Mouse (Mus musculus) heart, embryonic 15.5 days (tissue): ENCODE results near the gene Dhx29. TPM values are rescaled to one million over a fixed set of nuclear protein-coding genes. Genes with fewer than 3 reads are reported as not detected.

Source experiments
- ATAC-seq: fragments of 200-750 bp; cut with Nextera tagmentation; replicated peaks from 2 replicates; pipeline ENCODE4 v1.8.0; 2017; ENCODE audit warnings: low read depth, moderate TSS enrichment; ENCODE audit not compliant: insufficient number of reproducible peaks, insufficient read depth, low FRiP score
- H3K27ac ChIP-seq: fragments of 300-500 bp; sonication (generic); 2 replicates; pipeline ENCODE4 v1.5.1; 2015; ENCODE audit warnings: mild to moderate bottlenecking, inconsistent platforms
- H3K27me3 ChIP-seq: fragments of 300-500 bp; sonication (generic); 2 replicates; pipeline ENCODE4 v1.6.1; 2015; ENCODE audit warnings: inconsistent platforms
- H3K36me3 ChIP-seq: fragments of 300-500 bp; sonication (generic); 2 replicates; pipeline ENCODE4 v1.6.1; 2015; ENCODE audit warnings: mild to moderate bottlenecking, inconsistent platforms
- H3K4me1 ChIP-seq: fragments of 300-500 bp; sonication (generic); replicated peaks from 2 replicates; pipeline ENCODE4 v1.6.1; 2015; ENCODE audit warnings: inconsistent platforms
- H3K4me2 ChIP-seq: fragments of 300-500 bp; sonication (generic); 2 replicates; pipeline ENCODE4 v1.6.1; 2015; ENCODE audit warnings: inconsistent platforms, mild to moderate bottlenecking, moderate library complexity
- H3K4me3 ChIP-seq: fragments of 300-500 bp; sonication (generic); 2 replicates; pipeline ENCODE4 v1.5.1; 2015; ENCODE audit warnings: mild to moderate bottlenecking, inconsistent platforms
- H3K9ac ChIP-seq: fragments of 300-500 bp; sonication (generic); 2 replicates; pipeline ENCODE4 v1.6.1; 2015; ENCODE audit warnings: mild to moderate bottlenecking, inconsistent platforms
- H3K9me3 ChIP-seq: fragments of 300-500 bp; sonication (generic); replicated peaks from 2 replicates; pipeline ENCODE4 v1.6.1; 2016; ENCODE audit warnings: inconsistent platforms
- WGBS: fragments of 180-500 bp; shearing (Covaris S2); methylation state at CpG from one replicate; pipeline ENCODE4 v1.1.7; 2015; ENCODE audit warnings: mixed read lengths; 5-methylcytosine and 5-hydroxymethylcytosine counted together
- polyA plus RNA-seq: library from polyadenylated mRNA; unstranded; fragments of >200 nt; fragmentation: Nextera tagmentation; extraction: Ambion mirVana; gene quantifications from 2 replicates; pipeline ENCODE4 v1.2.1, GENCODE M21; 2015

The Dhx29 gene
- polyA plus RNA-seq, 1 experiment from 2014 or later = 15.1 TPM

DNA sequence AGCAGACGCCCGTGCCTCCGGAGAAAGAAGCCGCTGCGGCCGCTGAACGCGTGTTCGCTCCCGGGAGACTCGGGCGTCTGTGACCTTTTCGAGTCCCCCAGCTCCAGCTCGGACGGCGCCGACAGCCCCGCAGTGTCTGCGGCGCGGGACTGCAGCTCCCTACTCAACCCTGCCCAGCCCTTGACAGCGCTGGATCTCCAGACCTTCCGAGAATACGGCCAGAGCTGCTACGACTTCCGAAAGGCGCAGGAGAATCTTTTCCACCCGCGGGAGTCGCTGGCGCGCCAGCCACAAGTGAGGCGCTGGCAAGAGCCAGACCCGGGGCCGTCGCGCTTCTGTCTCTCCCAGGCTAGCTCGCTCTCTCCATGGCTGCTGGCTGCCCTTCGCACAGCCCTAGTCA, 60.7 kb downstream of the Dhx29 start:
- peak overlapping the region; percentile 100 for H3K4me2 ChIP-seq
- no peak overlapping the region for H3K27ac ChIP-seq
- WGBS = under 1% methylated on average over 39 of the region's 39 CpGs
- H3K9me3 ChIP-seq = no peaks in the 10 kb centered on the region
- peak overlapping the region; percentile 56 for H3K9ac ChIP-seq
- peak overlapping the region; percentile 66 for H3K4me3 ChIP-seq
- no peaks in the 10 kb centered on the region for H3K36me3 ChIP-seq
- peak; percentile 27 for ATAC-seq
- peaks cover 40% of the 10 kb centered on the region for H3K4me1 ChIP-seq
- peaks cover 84% of the 10 kb centered on the region for H3K27me3 ChIP-seq

GRCm38 (mm10) chr13:112988866-112989265, 61.6 kb downstream of the Dhx29 start:
- WGBS = 1% methylated on average over 19 of the region's 19 CpGs
- Histone ChIP-seq H3K4me1 (peaks cover 48% of the 10 kb centered on the region), H3K27ac (no peak overlapping the region), H3K9ac (no peak overlapping the region), H3K4me3 (peak overlapping the region; percentile 66), H3K4me2 (peak overlapping the region; percentile 100), H3K27me3 (peaks cover 85% of the 10 kb centered on the region), H3K36me3 (no peaks in the 10 kb centered on the region), H3K9me3 (no peaks in the 10 kb centered on the region)
- no peak for ATAC-seq

DNA sequence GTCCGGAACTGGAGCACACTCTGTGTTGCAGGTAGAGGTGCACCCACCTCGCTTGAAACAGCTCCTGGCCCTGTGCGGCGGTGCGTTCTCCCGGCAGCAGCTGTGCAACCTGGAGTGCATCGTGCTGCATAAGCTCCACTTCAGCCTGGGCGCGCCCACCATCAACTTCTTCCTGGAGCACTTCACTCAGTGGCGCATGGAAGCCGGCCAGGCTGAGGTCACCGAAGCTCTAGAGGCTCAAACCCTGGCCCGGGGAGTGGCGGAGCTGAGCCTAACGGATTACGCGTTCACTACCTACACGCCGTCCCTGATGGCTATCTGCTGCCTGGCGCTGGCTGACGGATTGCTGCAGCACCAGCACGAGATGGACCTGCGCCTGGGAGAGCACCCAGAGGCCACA, 62.3 kb downstream of the Dhx29 start:
- Histone ChIP-seq H3K27ac (no peak overlapping the region), H3K4me1 (peaks cover 52% of the 10 kb centered on the region), H3K27me3 (peaks cover 87% of the 10 kb centered on the region), H3K36me3 (no peaks in the 10 kb centered on the region), H3K4me3 (peak overlapping the region; percentile 66), H3K9ac (no peak overlapping the region), H3K9me3 (no peaks in the 10 kb centered on the region), H3K4me2 (peak overlapping the region; percentile 100)
- ATAC-seq = no peak
- WGBS = under 1% methylated on average over 23 of the region's 23 CpGs

DNA sequence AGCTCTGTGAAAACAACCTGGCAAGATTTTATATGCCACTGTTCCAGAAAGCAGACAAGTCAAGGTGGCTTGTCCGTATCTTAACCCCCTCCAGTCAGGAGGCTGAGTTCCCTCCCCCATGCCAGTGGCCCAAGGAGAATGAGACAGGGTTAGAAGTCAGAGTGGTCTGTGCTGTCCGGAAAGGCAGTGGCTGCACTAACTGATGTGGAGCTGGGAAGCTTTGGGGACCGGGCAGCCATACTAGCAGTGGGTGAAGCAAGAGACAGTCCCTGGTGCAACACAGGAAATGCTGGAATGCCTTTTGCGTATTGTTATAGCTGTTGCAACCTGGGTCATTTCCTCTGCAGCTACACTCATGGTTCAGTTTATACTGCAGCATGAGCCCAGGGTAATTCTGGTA, 63.1 kb downstream of the Dhx29 start:
- 16% methylated on average over 4 of the region's 4 CpGs for WGBS
- no peak for ATAC-seq
- H3K9me3 ChIP-seq = no peaks in the 10 kb centered on the region
- H3K4me1 ChIP-seq = peaks cover 52% of the 10 kb centered on the region
- no peak overlapping the region for H3K4me3 ChIP-seq
- no peak overlapping the region for H3K27ac ChIP-seq
- H3K4me2 ChIP-seq = no peak overlapping the region
- peaks cover 92% of the 10 kb centered on the region for H3K27me3 ChIP-seq
- no peak overlapping the region for H3K9ac ChIP-seq
- H3K36me3 ChIP-seq = no peaks in the 10 kb centered on the region

GRCm38 (mm10) chr13:112993531-112994152, 66.4 kb downstream of the Dhx29 start, which contains the start of gene Mcidas:
Gene Mcidas (plus strand): TSS chr13:112993845.
- Histone ChIP-seq H3K4me2 (peak within 1 kb of the TSS; percentile 90), H3K9me3 (no peaks in the 10 kb centered on the region), H3K27ac (no peak within 1 kb of the TSS), H3K9ac (no peak within 1 kb of the TSS), H3K4me3 (peak within 1 kb of the TSS; percentile 50), H3K36me3 (no peaks in the 10 kb centered on the region), H3K4me1 (peaks cover 36% of the 10 kb centered on the region), H3K27me3 (peaks cover 92% of the 10 kb centered on the region)
- under 1% methylated on average over 60 of the region's 63 CpGs for WGBS
- no peak for ATAC-seq

DNA sequence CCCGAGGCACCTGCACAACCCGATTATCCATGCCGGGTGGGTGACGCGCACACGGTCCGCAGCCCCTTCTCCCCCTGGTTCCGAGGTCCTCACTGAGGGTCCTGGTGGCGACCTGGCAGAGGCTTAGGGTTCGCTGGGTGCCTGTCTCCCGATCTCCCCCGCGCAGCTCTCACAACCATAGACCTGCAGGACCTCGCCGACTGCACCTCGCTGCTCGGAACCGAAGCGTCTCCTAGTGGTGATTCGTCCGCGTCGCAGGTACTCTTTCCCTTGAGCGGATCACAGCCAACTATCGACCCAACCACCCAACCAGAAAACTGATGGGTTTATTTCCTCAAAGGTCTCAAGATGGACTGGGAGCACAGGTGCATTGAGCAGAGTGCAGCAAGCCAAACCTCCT, 66.9 kb downstream of the Dhx29 start:
- Histone ChIP-seq H3K4me3 (peak overlapping the region; percentile 50), H3K27me3 (peaks cover 92% of the 10 kb centered on the region), H3K9me3 (no peaks in the 10 kb centered on the region), H3K4me2 (peak overlapping the region; percentile 90), H3K4me1 (peaks cover 36% of the 10 kb centered on the region), H3K9ac (no peak overlapping the region), H3K36me3 (no peaks in the 10 kb centered on the region), H3K27ac (no peak overlapping the region)
- ATAC-seq = no peak
- 1% methylated on average over 25 of the region's 25 CpGs for WGBS

GRCm38 (mm10) chr13:112996407-112996806, 69.2 kb downstream of the Dhx29 start:
- ATAC-seq = no peak
- no peak overlapping the region for H3K4me3 ChIP-seq
- WGBS = 50% methylated on average over 4 of the region's 4 CpGs

DNA sequence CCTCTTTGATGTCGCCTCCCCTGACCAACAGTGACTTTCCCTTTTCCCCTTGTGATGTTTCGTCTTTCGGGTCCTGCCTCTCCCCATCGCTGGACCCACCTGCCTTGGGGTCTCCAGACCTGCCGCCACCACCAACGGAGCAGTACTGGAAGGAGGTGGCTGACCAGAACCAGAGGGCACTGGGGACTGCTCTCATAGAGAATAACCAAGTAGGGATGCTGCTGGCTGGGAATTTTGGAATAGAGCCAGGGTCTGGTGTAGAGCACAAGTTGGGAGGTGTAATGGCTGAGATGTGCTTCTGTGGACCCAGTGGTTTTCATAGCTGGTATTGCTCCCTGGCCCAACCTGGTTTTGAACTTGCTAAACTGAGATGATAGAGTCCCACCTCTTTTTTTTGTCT, 70.1 kb downstream of the Dhx29 start:
- peaks cover 23% of the 10 kb centered on the region for H3K4me1 ChIP-seq
- no peak overlapping the region for H3K4me3 ChIP-seq
- H3K9ac ChIP-seq = no peak overlapping the region
- H3K36me3 ChIP-seq = no peaks in the 10 kb centered on the region
- no peaks in the 10 kb centered on the region for H3K9me3 ChIP-seq
- WGBS = 60% methylated on average over 6 of the region's 6 CpGs
- H3K27ac ChIP-seq = no peak overlapping the region
- ATAC-seq = no peak
- peaks cover 86% of the 10 kb centered on the region for H3K27me3 ChIP-seq
- no peak overlapping the region for H3K4me2 ChIP-seq

More at GRCm38 (mm10) chr13:112996407-112996806, 69.2 kb downstream of the Dhx29 start:
- H3K9me3 ChIP-seq = no peaks in the 10 kb centered on the region
- peaks cover 23% of the 10 kb centered on the region for H3K4me1 ChIP-seq
- H3K4me2 ChIP-seq = no peak overlapping the region
- H3K27ac ChIP-seq = no peak overlapping the region
- no peak overlapping the region for H3K9ac ChIP-seq
- no peaks in the 10 kb centered on the region for H3K36me3 ChIP-seq
- H3K27me3 ChIP-seq = peaks cover 90% of the 10 kb centered on the region

GRCm38 (mm10) chr13:112998427-112999201, 71.4 kb downstream of the Dhx29 start:
- Histone ChIP-seq H3K4me3 (peak overlapping the region; percentile 50), H3K9me3 (no peaks in the 10 kb centered on the region), H3K36me3 (no peaks in the 10 kb centered on the region), H3K27ac (no peak overlapping the region), H3K9ac (peak overlapping the region; percentile 49), H3K4me2 (peak overlapping the region; percentile 93), H3K27me3 (peaks cover 75% of the 10 kb centered on the region), H3K4me1 (peaks cover 18% of the 10 kb centered on the region)
- under 1% methylated on average over 46 of the region's 46 CpGs for WGBS
- ATAC-seq = peak; percentile 38; the same call in 1 of the 2 replicates

GRCm38 (mm10) chr13:113000090-113000489, 72.8 kb downstream of the Dhx29 start:
- no peaks in the 10 kb centered on the region for H3K36me3 ChIP-seq
- peaks cover 11% of the 10 kb centered on the region for H3K4me1 ChIP-seq
- H3K27ac ChIP-seq = no peak overlapping the region
- WGBS = 69% methylated on average over 3 of the region's 3 CpGs
- no peak for ATAC-seq
- H3K27me3 ChIP-seq = peaks cover 60% of the 10 kb centered on the region
- no peaks in the 10 kb centered on the region for H3K9me3 ChIP-seq
- H3K4me3 ChIP-seq = no peak overlapping the region
- H3K4me2 ChIP-seq = no peak overlapping the region
- H3K9ac ChIP-seq = no peak overlapping the region

DNA sequence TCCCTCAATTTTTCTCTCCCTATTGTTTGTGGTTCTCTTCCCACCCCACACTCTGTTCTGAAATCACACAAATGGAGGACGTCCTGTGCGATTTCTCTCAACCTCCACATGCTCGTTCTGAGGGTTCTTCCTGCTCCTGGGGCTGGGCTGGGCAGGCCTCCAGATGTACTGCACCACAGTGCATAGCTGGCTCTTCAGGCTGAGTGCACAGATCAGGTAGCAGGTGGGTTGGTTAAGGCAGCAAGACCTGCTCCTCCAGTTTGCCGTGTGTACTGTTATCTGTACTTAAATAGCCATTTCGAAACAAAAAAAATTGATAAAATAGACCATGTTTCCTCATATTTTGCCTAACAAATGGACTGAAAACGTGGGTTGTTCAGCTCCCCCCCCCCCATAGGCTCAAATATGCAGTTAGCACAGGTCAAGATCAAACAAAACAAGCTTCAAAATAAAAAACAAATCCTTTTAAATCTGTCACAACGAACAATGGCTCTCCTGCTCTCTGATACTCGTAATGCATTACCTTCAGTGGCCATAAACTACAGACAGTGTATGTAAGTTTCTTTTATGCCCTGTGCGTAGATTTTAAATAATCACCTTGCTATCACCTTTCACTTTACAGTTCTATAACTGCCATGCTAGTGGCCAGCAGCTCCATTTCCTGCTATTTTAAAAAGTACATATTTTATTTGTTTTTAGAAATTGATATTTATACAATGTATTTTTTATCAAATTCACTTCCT, 73.5 kb downstream of the Dhx29 start:
- no peaks in the 10 kb centered on the region for H3K36me3 ChIP-seq
- ATAC-seq = no peak
- 63% methylated on average over 9 of the region's 9 CpGs for WGBS
- H3K9me3 ChIP-seq = no peaks in the 10 kb centered on the region
- peaks cover 11% of the 10 kb centered on the region for H3K4me1 ChIP-seq
- H3K27me3 ChIP-seq = peaks cover 54% of the 10 kb centered on the region
- H3K4me3 ChIP-seq = no peak overlapping the region
- no peak overlapping the region for H3K4me2 ChIP-seq
- H3K9ac ChIP-seq = no peak overlapping the region
- no peak overlapping the region for H3K27ac ChIP-seq
